7 mouse cellular contexts compared by ENCODE assay signal in the genomic region with DNA sequence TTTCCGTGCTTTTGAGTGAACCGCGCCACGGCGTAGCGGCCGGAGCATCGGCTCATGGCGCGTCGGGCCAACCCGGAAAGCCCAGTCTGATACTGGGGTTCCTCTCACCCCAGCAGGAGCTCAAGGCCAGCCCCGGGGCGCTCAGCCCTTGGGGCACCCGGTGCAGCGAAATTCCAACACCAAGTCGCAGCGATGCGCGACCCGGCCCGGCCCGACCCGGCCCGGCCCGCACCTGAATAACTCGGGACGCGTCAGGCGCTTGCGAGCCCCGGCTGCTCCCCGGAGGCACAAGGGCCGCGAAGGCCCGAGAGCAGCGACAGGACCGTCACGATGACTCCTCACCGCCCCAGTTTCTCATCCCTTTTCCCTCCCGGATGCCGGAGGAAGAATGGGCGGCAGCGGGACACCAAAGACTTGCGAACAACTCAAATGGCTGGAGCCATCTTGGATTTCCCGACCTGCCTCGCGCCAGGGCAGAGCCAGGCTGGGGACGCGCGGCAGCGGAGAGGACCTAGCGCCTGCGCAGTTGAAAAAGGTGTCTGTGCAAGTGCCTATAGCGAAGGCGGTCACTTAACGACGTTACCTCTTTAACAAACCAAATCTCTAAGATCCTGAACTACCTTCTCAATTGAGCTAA. TPM values are rescaled to one million over a fixed set of nuclear protein-coding genes. Genes with fewer than 3 reads are reported as not detected.
A peak's percentile ranks its signal among the peaks of the same experiment; 100 is the strongest.
DNase-seq lines count a peak whose midpoint lies in the region; ATAC-seq and TF ChIP-seq lines count a peak whose summit lies in the region.

TSS of gene Anapc1 (minus strand) at position 471 of the 637 bp plus-strand sequence.

- H3K4me2 ChIP-seq in intestine, postnatal 0 days (replicated peaks; ENCODE audit: low read depth) = peak within 1 kb of the TSS; percentile 68
- H3K4me2 ChIP-seq in midbrain, embryonic 12.5 days (replicated peaks) = peak within 1 kb of the TSS; percentile 67

- H3K27ac ChIP-seq in intestine, postnatal 0 days (ENCODE audit: low read depth, low read length) = peak within 1 kb of the TSS; percentile 87
- H3K27ac ChIP-seq in midbrain, embryonic 12.5 days (replicated peaks) = peak within 1 kb of the TSS; percentile 82
- H3K27ac ChIP-seq in small intestine, adult 2 months (ENCODE audit: insufficient read depth, low read depth, low read length) = peak within 1 kb of the TSS; percentile 50

- WGBS in intestine, postnatal 0 days = under 1% methylated on average over 58 of the region's 58 CpGs
- WGBS in midbrain, embryonic 12.5 days = under 1% methylated on average over 56 of the region's 58 CpGs
- under 1% methylated on average over 58 of the region's 58 CpGs for WGBS in small intestine, adult 2 months

- H3K9me3 ChIP-seq in intestine, postnatal 0 days (ENCODE audit: control insufficient read depth) = no peaks in the 10 kb centered on the region
- H3K9me3 ChIP-seq in midbrain, embryonic 12.5 days = no peaks in the 10 kb centered on the region

- peak; percentile 95 for ATAC-seq in intestine, postnatal 0 days
- ATAC-seq in midbrain, embryonic 12.5 days (ENCODE audit: low FRiP score, low read depth) = peak; percentile 99

- H3K9ac ChIP-seq in intestine, postnatal 0 days (ENCODE audit: low read depth, low read length) = peak within 1 kb of the TSS; percentile 96
- peak within 1 kb of the TSS; percentile 97 for H3K9ac ChIP-seq in midbrain, embryonic 12.5 days (replicated peaks)

- peak; percentile 82 for TF ChIP-seq POLR2A in small intestine, adult 2 months (IDR thresholded peaks at IDR 0.05; ENCODE audit: low read depth, low read length)

- 0 out of 2 replicates have a peak, but pooled peaks cover 3% of the 10 kb centered on the region for H3K4me1 ChIP-seq in intestine, postnatal 0 days (replicated peaks; ENCODE audit: control insufficient read depth, insufficient read depth, low read length)
- H3K4me1 ChIP-seq in midbrain, embryonic 12.5 days = peaks cover 16% of the 10 kb centered on the region
- H3K4me1 ChIP-seq in small intestine, adult 2 months (ENCODE audit: control insufficient read depth, insufficient read depth, insufficient read length, low read length) = no peaks in the 10 kb centered on the region

- H3K4me3 ChIP-seq in intestine, postnatal 0 days (ENCODE audit: low read depth, low read length) = peak within 1 kb of the TSS; percentile 87
- H3K4me3 ChIP-seq in midbrain, embryonic 12.5 days = peak within 1 kb of the TSS; percentile 97
- peak within 1 kb of the TSS; percentile 94 for H3K4me3 ChIP-seq in small intestine, adult 2 months (ENCODE audit: low read depth, low read length)

- DNase-seq in adrenal gland, adult 8-10 months = peak; percentile 84
- DNase-seq in embryo, embryonic 9.5 days (ENCODE audit: extremely low spot score) = peak; percentile 90
- peak; percentile 36 for DNase-seq in gonadal fat pad, adult 2 months (ENCODE audit: low read depth)
- peak; percentile 91 for DNase-seq in left cerebral cortex, postnatal 4 days

- intact Hi-C loops in left cerebral cortex, postnatal 4 days (cut with DNase I) = loop anchor here (2.0 kb wide), 1 partner anchor 130 kb away; no protein-coding TSS in a partner anchor

- no peaks in the 10 kb centered on the region for H3K27me3 ChIP-seq in intestine, postnatal 0 days (replicated peaks; ENCODE audit: control insufficient read depth, insufficient read depth, low read length)
- no peaks in the 10 kb centered on the region for H3K27me3 ChIP-seq in midbrain, embryonic 12.5 days
- H3K27me3 ChIP-seq in small intestine, adult 2 months (ENCODE audit: control insufficient read depth, insufficient read depth, low read length) = no peaks in the 10 kb centered on the region

- H3K36me3 ChIP-seq in intestine, postnatal 0 days (ENCODE audit: control insufficient read depth, insufficient read depth) = peaks cover 13% of the 10 kb centered on the region
- H3K36me3 ChIP-seq in midbrain, embryonic 12.5 days = peaks cover 17% of the 10 kb centered on the region
- peaks cover 12% of the 10 kb centered on the region for H3K36me3 ChIP-seq in small intestine, adult 2 months (ENCODE audit: control insufficient read depth, insufficient read depth, low read length)

- TF ChIP-seq CTCF in intestine, postnatal 0 days (IDR thresholded peaks at IDR 0.05; ENCODE audit: low read depth) = no peak
- TF ChIP-seq CTCF in small intestine, adult 2 months (IDR thresholded peaks at IDR 0.05; ENCODE audit: extremely low read depth, insufficient read length, insufficient replicate concordance, low read depth, low read length) = no peak

RNA-seq across cellular contexts. Expression of gene Anapc1, which starts in this region (rescaled TPM):
- total RNA-seq in adrenal gland, adult 8-10 months (2022) = 100 to 1,000 TPM in 1 of 4 experiments, 10 to 100 TPM in 3; 68.0 to 107 (median 76.9) TPM
- 39.0 and 40.5 TPM in 2 replicates for polyA plus RNA-seq in gonadal fat pad, adult 2 months (2012; rRNA removed)
- 14.0 and 15.6 TPM in 2 replicates for polyA plus RNA-seq in intestine, postnatal 0 days (2015; fragmentation: Nextera tagmentation; extraction: Ambion mirVana)
- 100 to 1,000 TPM in 1 of 2 experiments, 10 to 100 TPM in 1; 94.2 to 102 TPM for total RNA-seq in left cerebral cortex, postnatal 4 days (2021)
- 90.0 and 91.9 TPM in 2 replicates for polyA plus RNA-seq in midbrain, embryonic 12.5 days (2016; fragmentation: Nextera tagmentation; extraction: Ambion mirVana)
- 7.8 and 19.1 TPM in 2 replicates for polyA plus RNA-seq in small intestine, adult 2 months (2012; rRNA removed)

Comparison
In these comparisons a context has a peak if more than half of its experiments do, and no peak if none do; other contexts are left out.
1. Peak in every context shown above with its lines: DNase-seq, ATAC-seq, H3K4me3 ChIP-seq and H3K27ac ChIP-seq.
2. DNase-seq: peak in every context shown above with its lines; median percentile 91 in left cerebral cortex, postnatal 4 days; 90 in embryo, embryonic 9.5 days; 84 in adrenal gland, adult 8-10 months; 36 in gonadal fat pad, adult 2 months.